Mouse (Mus musculus) small intestine, adult 2 months (tissue): ENCODE results near the gene Rpl23a.

ENCODE experiments used
- CTCF ChIP-seq: fragments of 200-500 bp; IDR thresholded peaks from 2 replicates; pipeline ENCODE4 v1.5.1; 2012; ENCODE audit warnings: low read depth, mild to moderate bottlenecking, control low read depth, inconsistent platforms, low read length, moderate library complexity, mixed read lengths; ENCODE audit not compliant: insufficient replicate concordance, insufficient read length; ENCODE audit errors: extremely low read depth
- POLR2A ChIP-seq: fragments of 200-500 bp; IDR thresholded peaks from 2 replicates; pipeline ENCODE4 v1.6.1; 2012; ENCODE audit warnings: low read depth, mild to moderate bottlenecking, control low read depth, inconsistent platforms, low read length, moderate library complexity

- TF ChIP-seq POLR2A (no peak), CTCF (no peak)
Observed at GRCm38 (mm10) chr11:78193113-78193512, 9.7 kb upstream of the Rpl23a start, which contains the start of gene Proca1.
